Mouse (Mus musculus): ENCODE measurements at regions not wholly inside any gene's neighbourhood (a gene's known extent, or its start where the extent isn't known, plus 50 kb on each side); places are given as distances from the start of the nearest gene placed in this dataset.

DNA sequence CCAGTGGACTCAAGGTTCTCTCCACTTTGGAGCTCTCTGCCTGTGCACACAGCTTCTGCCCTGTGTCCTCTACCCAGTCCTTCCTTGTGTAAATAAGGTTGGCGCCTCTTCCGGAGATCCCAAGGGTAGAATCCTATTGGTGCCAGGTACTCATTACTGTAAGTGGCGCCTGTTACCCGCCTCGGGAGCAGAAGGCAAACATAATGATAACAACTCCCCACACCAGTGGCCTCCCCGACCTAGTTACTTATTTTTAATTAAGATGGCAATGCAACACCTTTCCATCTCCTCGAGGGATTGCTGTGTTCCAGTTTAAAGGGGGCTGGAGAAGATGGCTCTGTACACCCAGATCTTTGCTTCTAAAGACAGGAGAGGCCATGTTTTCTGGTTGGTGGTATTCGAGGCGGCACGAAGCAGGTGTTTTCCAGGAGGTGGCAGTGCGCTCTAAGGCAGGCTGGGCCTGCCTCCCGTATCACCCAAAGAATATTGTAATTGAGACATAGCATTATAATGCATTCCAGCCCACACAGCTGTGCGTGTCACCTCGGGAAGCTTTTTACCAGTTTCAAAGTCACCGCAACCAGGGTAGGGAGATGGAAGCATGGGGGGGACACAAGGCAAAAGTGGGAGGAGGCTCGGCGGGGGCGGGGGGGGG, 168.7 kb downstream of the Klf7 start:
- WGBS = 50% methylated on average over 18 of the region's 18 CpGs
- Histone ChIP-seq H3K4me1 (replicated peaks; ENCODE audit: control insufficient read depth, insufficient read depth, low read length) (peaks cover 15% of the 10 kb centered on the region), H3K9ac (0 out of 2 replicates have a peak overlapping the region, but pooled peaks have one; percentile 6), H3K36me3 (replicated peaks; ENCODE audit: control insufficient read depth, insufficient read depth) (no peaks in the 10 kb centered on the region), H3K27me3 (ENCODE audit: control insufficient read depth, insufficient read depth, low read length) (no peaks in the 10 kb centered on the region), H3K27ac (no peak overlapping the region), H3K9me3 (ENCODE audit: control insufficient read depth, low read length) (no peaks in the 10 kb centered on the region), H3K4me3 (replicated peaks; ENCODE audit: low read length) (no peak overlapping the region), H3K4me2 (replicated peaks) (peak overlapping the region; percentile 25; the same call in 1 of the 2 replicates)
- ATAC-seq (ENCODE audit: low FRiP score) (peak; percentile 84), DNase-seq (ENCODE audit: low spot score) (peak; percentile 70)

DNA sequence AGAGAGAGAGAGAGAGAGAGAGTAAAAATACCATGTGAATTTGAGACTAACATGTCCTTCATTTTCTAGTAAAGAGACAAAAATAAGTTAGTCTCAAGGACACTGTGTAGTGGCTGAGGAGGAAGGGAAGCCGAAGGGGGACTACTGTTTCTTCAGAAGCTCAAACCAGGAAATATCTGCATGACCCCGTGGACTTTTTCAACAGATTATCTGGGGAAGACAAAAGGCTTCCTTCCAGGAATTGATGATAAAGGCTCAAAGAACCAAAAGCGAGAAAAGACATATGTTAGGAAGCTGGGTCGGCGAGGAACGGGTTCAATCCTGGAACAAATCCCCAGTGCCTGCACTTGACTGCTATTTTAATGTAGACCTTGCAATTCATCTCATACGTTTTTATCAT, 170.4 kb downstream of the Klf7 start:
- H3K9ac ChIP-seq = no peak overlapping the region
- H3K36me3 ChIP-seq (replicated peaks; ENCODE audit: control insufficient read depth, insufficient read depth) = no peaks in the 10 kb centered on the region
- 70% methylated on average over 7 of the region's 7 CpGs for WGBS
- no peak overlapping the region for H3K4me2 ChIP-seq (replicated peaks)
- H3K27ac ChIP-seq = no peak overlapping the region
- H3K4me3 ChIP-seq (replicated peaks; ENCODE audit: low read length) = no peak overlapping the region
- peaks cover 15% of the 10 kb centered on the region for H3K4me1 ChIP-seq (replicated peaks; ENCODE audit: control insufficient read depth, insufficient read depth, low read length)
- no peak for DNase-seq (ENCODE audit: low spot score)
- no peak for ATAC-seq (ENCODE audit: low FRiP score)
- H3K9me3 ChIP-seq (ENCODE audit: control insufficient read depth, low read length) = no peaks in the 10 kb centered on the region
- H3K27me3 ChIP-seq (ENCODE audit: control insufficient read depth, insufficient read depth, low read length) = no peaks in the 10 kb centered on the region

DNA sequence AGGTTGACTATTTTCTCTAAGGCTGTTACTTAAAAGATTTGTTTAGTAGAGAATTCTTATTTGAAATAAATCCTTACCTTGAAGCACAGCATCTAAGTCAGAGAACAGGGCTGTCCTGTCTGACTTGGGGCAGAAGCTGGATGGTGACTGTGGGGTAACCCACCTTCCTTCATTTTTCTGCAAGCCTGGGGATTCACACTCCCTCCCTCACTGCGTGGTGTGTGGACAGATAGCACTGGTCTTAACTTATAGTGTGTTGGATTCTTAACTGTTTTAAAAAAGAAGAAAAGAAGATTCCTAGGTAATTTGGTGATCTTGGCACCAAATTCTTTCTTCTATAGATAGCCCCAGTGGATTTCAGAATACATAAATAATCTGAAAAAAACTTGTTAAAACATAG, 174.8 kb downstream of the Klf7 start:
- Histone ChIP-seq H3K27ac (no peak overlapping the region), H3K36me3 (replicated peaks; ENCODE audit: control insufficient read depth, insufficient read depth) (no peaks in the 10 kb centered on the region), H3K9ac (no peak overlapping the region), H3K4me3 (replicated peaks; ENCODE audit: low read length) (no peak overlapping the region), H3K9me3 (ENCODE audit: control insufficient read depth, low read length) (no peaks in the 10 kb centered on the region), H3K27me3 (ENCODE audit: control insufficient read depth, insufficient read depth, low read length) (no peaks in the 10 kb centered on the region), H3K4me1 (replicated peaks; ENCODE audit: control insufficient read depth, insufficient read depth, low read length) (0 out of 2 replicates have a peak, but pooled peaks cover 4% of the 10 kb centered on the region), H3K4me2 (replicated peaks) (no peak overlapping the region)
- DNase-seq (ENCODE audit: low spot score) = no peak
- no peak for ATAC-seq (ENCODE audit: low FRiP score)
- 67% methylated on average over 1 of the region's 1 CpGs for WGBS

DNA sequence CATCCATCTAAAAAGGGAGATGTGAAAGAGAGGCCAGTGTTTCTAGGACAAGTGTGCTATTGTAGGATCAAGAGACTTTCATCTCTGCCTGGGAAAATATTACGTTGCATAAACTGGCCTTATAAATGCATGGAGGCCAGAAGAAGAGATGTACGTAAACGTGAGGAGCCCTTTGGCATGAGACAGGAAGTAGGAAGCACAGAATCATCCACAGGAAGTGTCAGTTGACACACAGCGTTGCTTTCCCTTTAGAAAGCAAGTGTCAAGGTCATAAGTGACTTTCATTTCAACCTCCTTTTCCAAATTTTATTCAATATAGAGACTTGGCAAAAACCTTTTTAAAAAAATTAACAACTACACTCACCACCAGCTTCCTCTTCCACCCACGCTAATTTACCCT, 175.2 kb downstream of the Klf7 start:
- 82% methylated on average over 5 of the region's 5 CpGs for WGBS
- no peaks in the 10 kb centered on the region for H3K36me3 ChIP-seq (replicated peaks; ENCODE audit: control insufficient read depth, insufficient read depth)
- no peak overlapping the region for H3K4me3 ChIP-seq (replicated peaks; ENCODE audit: low read length)
- no peak overlapping the region for H3K9ac ChIP-seq
- no peak for ATAC-seq (ENCODE audit: low FRiP score)
- no peak overlapping the region for H3K4me2 ChIP-seq (replicated peaks)
- H3K9me3 ChIP-seq (ENCODE audit: control insufficient read depth, low read length) = no peaks in the 10 kb centered on the region
- H3K4me1 ChIP-seq (replicated peaks; ENCODE audit: control insufficient read depth, insufficient read depth, low read length) = 0 out of 2 replicates have a peak, but pooled peaks cover 1% of the 10 kb centered on the region
- DNase-seq (ENCODE audit: low spot score) = no peak
- H3K27ac ChIP-seq = no peak overlapping the region
- no peaks in the 10 kb centered on the region for H3K27me3 ChIP-seq (ENCODE audit: control insufficient read depth, insufficient read depth, low read length)

DNA sequence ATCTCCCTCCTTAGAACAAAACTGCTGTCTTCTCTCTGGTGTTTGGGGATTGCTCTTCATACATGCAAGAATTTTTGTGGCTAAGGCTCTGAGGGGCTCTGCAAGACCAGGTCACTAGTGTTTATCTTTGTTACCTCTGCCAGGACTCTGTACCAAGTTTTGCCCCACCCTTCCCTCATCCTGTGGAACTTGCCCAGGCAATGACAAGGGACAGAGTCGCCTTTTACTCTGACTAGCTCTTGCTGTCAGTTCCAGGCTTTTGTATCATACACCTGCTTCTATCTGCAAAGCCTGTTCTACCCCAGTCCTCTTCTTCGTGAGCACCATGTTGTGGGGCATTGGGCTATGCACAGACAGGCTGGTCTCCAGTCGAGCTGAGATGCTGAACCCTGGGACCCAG, 175.7 kb upstream of the 4933402D24Rik start:
- H3K9ac ChIP-seq = no peak overlapping the region
- H3K9me3 ChIP-seq (ENCODE audit: control insufficient read depth, low read length) = no peaks in the 10 kb centered on the region
- no peak overlapping the region for H3K4me3 ChIP-seq (replicated peaks; ENCODE audit: low read length)
- H3K36me3 ChIP-seq (replicated peaks; ENCODE audit: control insufficient read depth, insufficient read depth) = no peaks in the 10 kb centered on the region
- ATAC-seq (ENCODE audit: low FRiP score) (no peak), DNase-seq (ENCODE audit: low spot score) (no peak)
- 42% methylated on average over 3 of the region's 3 CpGs for WGBS
- H3K4me1 ChIP-seq (replicated peaks; ENCODE audit: control insufficient read depth, insufficient read depth, low read length) = no peaks in the 10 kb centered on the region
- no peak overlapping the region for H3K4me2 ChIP-seq (replicated peaks)
- no peak overlapping the region for H3K27ac ChIP-seq
- 0 out of 2 replicates have a peak, but pooled peaks cover 3% of the 10 kb centered on the region for H3K27me3 ChIP-seq (ENCODE audit: control insufficient read depth, insufficient read depth, low read length)

DNA sequence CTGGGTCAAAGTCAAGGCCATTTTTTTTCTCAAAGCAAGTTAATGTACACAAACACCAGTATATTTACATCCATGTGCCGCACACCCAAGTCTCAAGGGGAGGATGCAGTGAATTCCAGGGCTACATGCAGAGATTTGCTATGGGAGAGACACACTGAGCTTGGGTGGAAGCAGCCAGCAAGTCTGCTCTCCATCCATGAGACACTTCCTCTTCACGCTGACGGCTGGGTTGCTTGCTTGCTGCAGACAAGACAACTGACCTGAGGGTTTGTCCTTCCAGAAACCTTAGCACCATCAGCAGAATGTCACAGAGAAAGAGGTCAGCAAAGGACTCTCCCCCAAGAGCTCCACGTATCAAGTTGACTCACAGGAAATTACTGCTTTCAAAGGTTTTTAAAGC, 169.3 kb upstream of the 4933402D24Rik start:
- Histone ChIP-seq H3K4me3 (replicated peaks; ENCODE audit: low read length) (no peak overlapping the region), H3K4me1 (replicated peaks; ENCODE audit: control insufficient read depth, insufficient read depth, low read length) (no peaks in the 10 kb centered on the region), H3K9ac (no peak overlapping the region), H3K9me3 (ENCODE audit: control insufficient read depth, low read length) (no peaks in the 10 kb centered on the region), H3K4me2 (replicated peaks) (no peak overlapping the region), H3K36me3 (replicated peaks; ENCODE audit: control insufficient read depth, insufficient read depth) (no peaks in the 10 kb centered on the region), H3K27me3 (ENCODE audit: control insufficient read depth, insufficient read depth, low read length) (peaks cover 29% of the 10 kb centered on the region), H3K27ac (no peak overlapping the region)
- DNase-seq (ENCODE audit: low spot score) (no peak), ATAC-seq (ENCODE audit: low FRiP score) (no peak)
- WGBS = 67% methylated on average over 4 of the region's 4 CpGs

DNA sequence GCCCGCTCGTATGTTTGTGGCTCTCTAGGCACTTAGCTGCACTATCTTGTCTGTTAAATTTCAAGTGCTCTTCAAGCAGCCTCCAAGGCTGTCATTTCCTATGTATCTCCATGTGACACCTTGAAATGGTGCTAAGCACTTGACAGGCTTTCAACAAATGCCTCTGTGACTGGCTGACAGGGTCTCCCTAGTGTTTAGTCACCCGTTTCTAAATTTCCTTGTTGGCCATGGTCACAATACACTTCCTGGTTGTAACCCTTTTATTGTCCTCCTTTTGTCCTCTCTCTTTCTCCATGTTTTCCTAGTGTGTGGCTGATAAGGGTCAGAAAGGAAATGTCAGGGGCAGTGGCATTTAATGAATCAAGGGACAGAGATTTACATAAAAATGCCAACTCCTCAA, 168.4 kb upstream of the 4933402D24Rik start:
- H3K9me3 ChIP-seq (ENCODE audit: control insufficient read depth, low read length) = no peaks in the 10 kb centered on the region
- ATAC-seq (ENCODE audit: low FRiP score) (no peak), DNase-seq (ENCODE audit: low spot score) (no peak)
- no peaks in the 10 kb centered on the region for H3K36me3 ChIP-seq (replicated peaks; ENCODE audit: control insufficient read depth, insufficient read depth)
- no peak overlapping the region for H3K4me2 ChIP-seq (replicated peaks)
- no peak overlapping the region for H3K4me3 ChIP-seq (replicated peaks; ENCODE audit: low read length)
- peaks cover 29% of the 10 kb centered on the region for H3K27me3 ChIP-seq (ENCODE audit: control insufficient read depth, insufficient read depth, low read length)
- H3K9ac ChIP-seq = no peak overlapping the region
- H3K4me1 ChIP-seq (replicated peaks; ENCODE audit: control insufficient read depth, insufficient read depth, low read length) = no peaks in the 10 kb centered on the region
- WGBS = 38% methylated on average over 3 of the region's 3 CpGs
- no peak overlapping the region for H3K27ac ChIP-seq

DNA sequence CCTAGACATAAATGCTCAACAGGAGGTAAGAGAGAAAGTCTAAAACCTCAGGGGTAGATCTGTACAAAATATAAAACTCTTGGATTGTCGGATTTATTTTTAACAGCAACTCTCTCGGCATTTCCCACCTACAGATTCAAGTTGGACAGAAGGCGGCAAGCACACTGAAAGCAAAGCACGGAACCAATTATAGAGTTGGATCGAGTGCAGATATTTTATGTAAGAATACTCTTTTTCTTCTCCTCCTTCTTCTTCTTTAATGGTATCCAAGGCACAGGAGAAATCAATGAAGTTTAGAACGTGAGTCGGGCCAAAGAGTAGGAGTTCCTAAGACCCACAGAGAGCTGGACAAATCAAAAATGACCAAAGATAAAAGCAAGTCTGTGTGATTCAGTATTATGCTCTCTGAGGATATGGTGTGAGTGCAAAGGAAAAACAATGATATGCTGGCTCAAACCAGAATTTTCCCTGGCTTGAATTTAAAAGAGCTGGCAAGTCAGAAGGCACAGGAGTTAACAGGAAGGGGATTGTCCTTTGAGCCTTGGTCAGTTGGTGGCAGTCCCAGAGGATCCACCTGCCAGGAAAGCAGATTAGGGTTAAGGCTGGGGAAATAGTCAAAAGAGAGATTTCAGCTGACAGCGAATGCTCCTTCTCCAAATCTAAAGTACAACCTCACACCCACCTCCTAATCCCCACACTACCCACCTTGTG, 165.7 kb upstream of the 4933402D24Rik start:
- DNase-seq (ENCODE audit: low spot score) = no peak
- no peaks in the 10 kb centered on the region for H3K9me3 ChIP-seq (ENCODE audit: control insufficient read depth, low read length)
- H3K4me3 ChIP-seq (replicated peaks; ENCODE audit: low read length) = no peak overlapping the region
- H3K4me2 ChIP-seq (replicated peaks) = no peak overlapping the region
- H3K36me3 ChIP-seq (replicated peaks; ENCODE audit: control insufficient read depth, insufficient read depth) = no peaks in the 10 kb centered on the region
- peaks cover 26% of the 10 kb centered on the region for H3K27me3 ChIP-seq (ENCODE audit: control insufficient read depth, insufficient read depth, low read length)
- no peak for ATAC-seq (ENCODE audit: low FRiP score)
- no peak overlapping the region for H3K9ac ChIP-seq
- no peaks in the 10 kb centered on the region for H3K4me1 ChIP-seq (replicated peaks; ENCODE audit: control insufficient read depth, insufficient read depth, low read length)
- H3K27ac ChIP-seq = no peak overlapping the region
- WGBS = 89% methylated on average over 8 of the region's 8 CpGs

DNA sequence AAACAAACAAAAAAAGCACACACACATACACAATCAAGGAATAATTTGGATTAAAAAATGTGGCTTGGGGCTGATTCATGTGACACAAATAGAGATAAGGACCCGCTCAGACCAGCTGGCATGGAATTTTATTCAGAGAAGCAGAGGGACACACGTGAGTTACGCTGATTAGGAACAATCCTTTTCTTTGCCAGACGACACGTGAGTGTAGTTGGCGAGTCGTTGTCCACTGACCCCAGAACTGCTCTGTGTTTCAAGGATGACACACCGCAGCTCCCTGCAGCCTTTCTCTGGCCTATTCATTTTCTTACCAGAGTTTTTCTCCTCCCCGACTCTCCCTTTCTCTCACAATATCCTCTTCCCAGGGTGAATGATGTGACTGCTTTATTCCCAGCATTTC, 163.4 kb upstream of the 4933402D24Rik start:
- H3K4me3 ChIP-seq (replicated peaks; ENCODE audit: low read length) = no peak overlapping the region
- peaks cover 22% of the 10 kb centered on the region for H3K27me3 ChIP-seq (ENCODE audit: control insufficient read depth, insufficient read depth, low read length)
- H3K27ac ChIP-seq = no peak overlapping the region
- ATAC-seq (ENCODE audit: low FRiP score) (no peak), DNase-seq (ENCODE audit: low spot score) (no peak)
- no peak overlapping the region for H3K4me2 ChIP-seq (replicated peaks)
- 37% methylated on average over 9 of the region's 9 CpGs for WGBS
- H3K36me3 ChIP-seq (replicated peaks; ENCODE audit: control insufficient read depth, insufficient read depth) = no peaks in the 10 kb centered on the region
- H3K9me3 ChIP-seq (ENCODE audit: control insufficient read depth, low read length) = no peaks in the 10 kb centered on the region
- no peak overlapping the region for H3K9ac ChIP-seq
- H3K4me1 ChIP-seq (replicated peaks; ENCODE audit: control insufficient read depth, insufficient read depth, low read length) = no peaks in the 10 kb centered on the region
